Mouse (Mus musculus) lung, postnatal 0 days (tissue): Measurements from ENCODE around the gene Matk.

Experiments
- CTCF ChIP-seq: IDR thresholded peaks from 2 replicates; pipeline ENCODE4 v1.5.1; 2016; ENCODE audit warnings: antibody characterized with exemption, mild to moderate bottlenecking
- EP300 ChIP-seq: IDR thresholded peaks from 2 replicates; pipeline ENCODE4 v1.6.1; 2016; ENCODE audit warnings: antibody characterized with exemption, mild to moderate bottlenecking, control low read depth

DNA sequence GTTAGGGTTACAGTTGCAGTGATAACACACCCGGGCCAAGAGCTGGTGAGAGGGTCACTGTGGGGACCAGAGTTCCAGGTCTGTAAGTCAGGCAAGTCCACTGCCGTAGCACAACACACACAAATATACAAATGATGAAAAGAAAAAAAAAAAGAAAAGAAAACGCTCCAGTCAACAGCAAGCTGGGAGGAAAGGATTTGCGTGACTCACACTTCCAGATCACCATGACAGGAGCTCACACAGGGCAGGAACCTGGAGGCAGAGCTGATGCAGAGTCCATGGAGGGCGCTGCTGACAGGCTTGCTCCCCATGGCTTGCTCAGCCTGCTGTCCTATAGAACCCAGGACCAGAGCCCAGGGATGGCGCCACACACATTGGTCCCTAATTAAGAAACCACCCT, 18.5 kb upstream of the Matk start:
- no peak for TF ChIP-seq EP300
- no peak for TF ChIP-seq CTCF
